Mouse (Mus musculus): ENCODE data around the gene Nbea.

GRCm38 (mm10) chr3:55674185-55674584 lies 509.3 kb downstream of the Nbea start:
- TF ChIP-seq CTCF (IDR thresholded peaks at IDR 0.05; ENCODE audit: borderline replicate concordance, control insufficient read depth, extremely low read depth, insufficient read depth, low read length, poor library complexity) (no peak), POLR2A (IDR thresholded peaks at IDR 0.05; ENCODE audit: control insufficient read depth, extremely low read depth, insufficient read depth, low read length, poor library complexity) (no peak)
